Mouse (Mus musculus) midbrain, embryonic 14.5 days (tissue): ENCODE measurements around the gene Dtymk. TPM values are rescaled to one million over a fixed set of nuclear protein-coding genes. Genes with fewer than 3 reads are reported as not detected.
"Not testable (repeated sequence)": the region's sequence is repeated elsewhere in the genome, so short reads cannot be mapped to it uniquely, and the experiment has no call there.

Experiments
- ATAC-seq: fragments of 200-750 bp; cut with Nextera tagmentation; 2 replicates; pipeline ENCODE4 v1.8.0; 2017; ENCODE audit warnings: moderate number of reproducible peaks, moderate library complexity; ENCODE audit not compliant: low FRiP score, low TSS enrichment
- DNase-seq: peaks from one replicate; pipeline ENCODE4 v3.0.0-alpha.2; 2015
- H3K27ac ChIP-seq: fragments of 300-500 bp; sonication (generic); replicated peaks from 2 replicates; pipeline ENCODE4 v1.5.1; 2014; ENCODE audit warnings: mild to moderate bottlenecking, low read depth, low read length, moderate library complexity
- H3K27me3 ChIP-seq: fragments of 300-500 bp; sonication (generic); 2 replicates; pipeline ENCODE4 v1.6.1; 2014; ENCODE audit warnings: low read length, control low read depth, mixed read lengths; ENCODE audit not compliant: control insufficient read depth, insufficient read depth
- H3K36me3 ChIP-seq: fragments of 300-500 bp; sonication (generic); 2 replicates; pipeline ENCODE4 v1.6.1; 2014; ENCODE audit warnings: low read length, control low read depth; ENCODE audit not compliant: control insufficient read depth, insufficient read depth
- H3K4me1 ChIP-seq: fragments of 300-500 bp; sonication (generic); 2 replicates; pipeline ENCODE4 v1.6.1; 2014; ENCODE audit warnings: mild to moderate bottlenecking, antibody characterized with exemption, low read length, control low read depth; ENCODE audit not compliant: control insufficient read depth, insufficient read depth
- H3K4me2 ChIP-seq: fragments of 300-500 bp; sonication (generic); 2 replicates; pipeline ENCODE4 v1.6.1; 2014; ENCODE audit warnings: mild to moderate bottlenecking, low read length, moderate library complexity
- H3K4me3 ChIP-seq: fragments of 300-500 bp; sonication (generic); replicated peaks from 2 replicates; pipeline ENCODE4 v1.5.1; 2014; ENCODE audit warnings: low read depth, low read length
- H3K9ac ChIP-seq: fragments of 300-500 bp; sonication (generic); replicated peaks from 2 replicates; pipeline ENCODE4 v1.6.1; 2014; ENCODE audit warnings: mild to moderate bottlenecking, low read length, moderate library complexity
- H3K9me3 ChIP-seq: fragments of 300-500 bp; sonication (generic); 2 replicates; pipeline ENCODE4 v1.6.1; 2016; ENCODE audit warnings: low read length, control low read depth, mixed read lengths; ENCODE audit not compliant: control insufficient read depth
- WGBS: fragments of 180-500 bp; shearing (Covaris S2); extraction: QIAGEN DNeasy Blood & Tissue Kit; methylation state at CpG from one replicate; pipeline ENCODE4 v1.1.7; 2014; 5-methylcytosine and 5-hydroxymethylcytosine counted together
- polyA plus RNA-seq: library from polyadenylated mRNA; unstranded; fragments of >200 nt; fragmentation: Nextera tagmentation; extraction: Ambion mirVana; gene quantifications from 2 replicates; pipeline ENCODE4 v1.2.1, GENCODE M21; 2014

Gene Dtymk
- polyA plus RNA-seq, 1 experiment from 2014 or later: 144 TPM

DNA sequence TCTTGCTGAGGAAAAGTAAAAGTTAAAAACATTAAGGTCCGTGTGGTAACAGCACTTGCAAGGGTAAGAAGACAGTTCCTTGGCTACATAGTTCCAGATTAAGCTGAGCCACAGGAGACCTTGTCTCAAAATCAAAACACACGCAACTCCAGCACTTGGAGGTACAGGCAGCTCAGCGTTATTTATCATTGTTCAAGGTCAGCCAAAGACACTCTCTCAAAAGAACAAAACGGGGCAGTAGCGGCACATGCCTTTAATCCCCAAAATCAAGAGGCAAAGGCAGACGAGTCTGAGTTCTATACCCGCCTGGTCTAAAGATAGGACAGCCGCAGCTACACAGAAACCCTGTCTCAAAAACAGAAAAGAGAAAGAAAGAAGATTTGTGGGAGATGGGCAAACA lies 5.8 kb downstream of the Dtymk start:
- no peak overlapping the region for H3K9ac ChIP-seq
- H3K4me1 ChIP-seq: peaks cover 4% of the 10 kb centered on the region
- H3K4me2 ChIP-seq: no peak overlapping the region
- no peak overlapping the region for H3K4me3 ChIP-seq
- H3K36me3 ChIP-seq: peaks cover 67% of the 10 kb centered on the region
- no peak for DNase-seq
- H3K27me3 ChIP-seq: no peaks in the 10 kb centered on the region
- no peak for ATAC-seq
- no peak overlapping the region for H3K27ac ChIP-seq
- no peaks in the 10 kb centered on the region for H3K9me3 ChIP-seq
- 83% methylated on average over 8 of the region's 8 CpGs for WGBS

DNA sequence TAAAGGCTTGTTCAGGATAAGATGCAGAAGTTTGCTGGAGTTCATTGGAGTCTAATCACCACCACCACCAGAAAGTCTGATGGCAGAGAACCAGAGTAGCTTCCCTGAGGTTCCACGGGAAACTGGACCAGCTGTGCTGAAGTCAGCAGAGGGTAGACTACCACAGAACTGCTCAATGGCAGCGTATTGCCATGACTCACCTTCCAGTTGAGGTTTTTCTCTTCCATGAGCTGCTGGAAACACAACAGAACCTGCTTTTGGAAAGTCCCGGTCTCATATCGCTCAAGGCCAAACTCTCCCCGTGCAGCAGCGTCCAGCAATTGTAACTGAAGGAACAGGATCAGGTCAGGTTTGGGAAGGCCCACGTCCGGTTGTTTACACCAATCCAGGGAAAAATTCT lies 7.2 kb downstream of the Dtymk start:
- H3K9ac ChIP-seq: no peak overlapping the region
- H3K36me3 ChIP-seq: peaks cover 72% of the 10 kb centered on the region
- no peaks in the 10 kb centered on the region for H3K27me3 ChIP-seq
- H3K4me1 ChIP-seq: no peaks in the 10 kb centered on the region
- ATAC-seq: no peak
- no peaks in the 10 kb centered on the region for H3K9me3 ChIP-seq
- H3K27ac ChIP-seq: no peak overlapping the region
- H3K4me2 ChIP-seq: no peak overlapping the region
- no peak for DNase-seq
- H3K4me3 ChIP-seq: no peak overlapping the region
- WGBS: 96% methylated on average over 8 of the region's 8 CpGs

DNA sequence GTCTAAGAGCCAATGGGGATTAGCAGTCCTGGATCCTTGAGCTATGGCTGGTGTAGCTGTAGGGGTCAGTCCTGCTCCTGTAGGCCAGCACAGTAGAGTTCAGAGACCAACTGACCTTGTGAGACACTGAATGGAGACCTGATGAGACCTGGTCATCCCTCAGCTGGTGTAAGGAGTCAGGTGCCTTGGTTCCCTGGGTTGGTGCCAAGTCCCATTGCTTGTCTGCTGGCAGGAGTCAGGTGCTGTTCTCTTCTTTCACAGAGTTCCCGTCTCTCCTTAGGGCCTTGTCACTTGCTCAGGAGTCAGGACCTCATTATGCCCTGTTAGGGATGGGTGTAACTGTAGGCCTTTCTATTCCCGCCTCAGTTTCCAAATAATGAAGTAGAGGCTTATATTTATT lies 14.8 kb downstream of the Dtymk start:
- Histone ChIP-seq H3K9me3 (no peaks in the 10 kb centered on the region), H3K9ac (no peak overlapping the region), H3K27me3 (no peaks in the 10 kb centered on the region), H3K4me1 (no peaks in the 10 kb centered on the region), H3K36me3 (peaks cover 87% of the 10 kb centered on the region), H3K4me2 (no peak overlapping the region), H3K27ac (no peak overlapping the region), H3K4me3 (no peak overlapping the region)
- 96% methylated on average over 2 of the region's 2 CpGs for WGBS
- DNase-seq: no peak
- ATAC-seq: no peak

DNA sequence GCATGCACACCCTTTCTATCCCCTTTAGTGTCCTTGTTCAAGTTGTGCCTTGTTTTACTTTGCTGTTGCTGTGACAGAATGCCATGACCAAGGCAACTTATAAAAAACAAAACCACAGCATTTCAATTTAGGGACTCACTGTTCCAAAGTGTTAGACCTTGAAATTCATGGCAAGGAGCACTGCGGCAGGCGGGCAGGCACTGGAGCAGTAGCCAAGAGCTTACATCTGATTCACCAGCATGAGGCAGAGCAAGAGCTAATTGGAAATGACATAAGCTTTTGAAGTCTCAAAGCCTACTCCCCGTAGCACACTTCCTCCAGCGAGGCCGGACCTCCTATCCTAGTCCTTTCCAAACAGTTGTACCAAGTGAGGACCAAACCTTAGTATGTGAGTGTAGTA lies 25.0 kb downstream of the Dtymk start:
- Histone ChIP-seq H3K27ac (no peak overlapping the region), H3K27me3 (no peaks in the 10 kb centered on the region), H3K4me2 (no peak overlapping the region), H3K36me3 (peaks cover 77% of the 10 kb centered on the region), H3K4me1 (no peaks in the 10 kb centered on the region), H3K9me3 (no peaks in the 10 kb centered on the region), H3K9ac (no peak overlapping the region), H3K4me3 (no peak overlapping the region)
- no peak for ATAC-seq
- 85% methylated on average over 5 of the region's 5 CpGs for WGBS
- DNase-seq: no peak

DNA sequence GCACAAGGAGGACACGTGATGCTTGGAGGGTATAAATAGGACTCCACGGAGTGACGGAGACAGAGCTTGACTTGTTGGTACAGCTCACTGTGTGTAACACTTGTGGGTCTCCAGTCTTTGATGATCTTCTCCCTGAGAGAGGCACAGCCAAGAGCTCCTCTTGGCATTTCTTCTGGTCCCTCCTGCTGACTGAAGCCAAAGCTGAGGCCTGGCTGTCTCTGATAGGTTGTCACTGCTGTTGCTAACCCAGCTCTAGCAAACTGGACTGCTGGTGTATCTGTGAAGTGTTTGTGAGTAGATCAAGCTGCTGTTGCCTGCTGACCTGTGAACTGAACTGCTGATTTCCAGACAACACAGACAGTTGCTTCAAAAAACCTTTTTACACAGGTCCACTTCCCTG lies 31.8 kb downstream of the Dtymk start:
- Histone ChIP-seq H3K4me1 (no peaks in the 10 kb centered on the region), H3K4me3 (no peak overlapping the region), H3K9ac (no peak overlapping the region), H3K27me3 (no peaks in the 10 kb centered on the region), H3K27ac (no peak overlapping the region), H3K36me3 (peaks cover 36% of the 10 kb centered on the region), H3K9me3 (no peaks in the 10 kb centered on the region), H3K4me2 (no peak overlapping the region)
- no peak for ATAC-seq
- 96% methylated on average over 3 of the region's 3 CpGs for WGBS
- no peak for DNase-seq

DNA sequence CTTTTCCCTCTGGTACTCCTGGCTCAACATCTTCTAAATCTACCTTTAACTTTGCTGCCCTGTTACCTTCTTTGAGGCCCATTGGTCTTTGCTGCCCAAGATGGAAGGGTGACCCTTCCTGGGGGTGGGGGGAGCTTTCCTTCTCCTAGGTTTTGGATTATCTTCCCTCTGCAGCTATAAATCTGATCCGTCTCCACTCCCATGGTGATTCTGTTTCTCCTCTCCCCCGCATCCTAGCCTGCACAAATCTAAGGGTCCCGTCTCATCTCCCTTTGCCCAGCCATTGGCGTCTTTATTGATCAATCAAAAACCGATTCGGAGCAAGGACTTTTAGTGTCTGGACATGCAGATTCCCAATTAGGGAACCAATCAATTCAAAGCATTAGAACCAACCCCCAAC lies 34.1 kb downstream of the Dtymk start:
- Histone ChIP-seq H3K4me1 (no peaks in the 10 kb centered on the region), H3K4me2 (no peak overlapping the region), H3K27ac (no peak overlapping the region), H3K27me3 (no peaks in the 10 kb centered on the region), H3K9me3 (no peaks in the 10 kb centered on the region), H3K9ac (no peak overlapping the region), H3K36me3 (peaks cover 18% of the 10 kb centered on the region), H3K4me3 (no peak overlapping the region)
- WGBS: 95% methylated on average over 6 of the region's 6 CpGs
- ATAC-seq (no peak), DNase-seq (no peak)

DNA sequence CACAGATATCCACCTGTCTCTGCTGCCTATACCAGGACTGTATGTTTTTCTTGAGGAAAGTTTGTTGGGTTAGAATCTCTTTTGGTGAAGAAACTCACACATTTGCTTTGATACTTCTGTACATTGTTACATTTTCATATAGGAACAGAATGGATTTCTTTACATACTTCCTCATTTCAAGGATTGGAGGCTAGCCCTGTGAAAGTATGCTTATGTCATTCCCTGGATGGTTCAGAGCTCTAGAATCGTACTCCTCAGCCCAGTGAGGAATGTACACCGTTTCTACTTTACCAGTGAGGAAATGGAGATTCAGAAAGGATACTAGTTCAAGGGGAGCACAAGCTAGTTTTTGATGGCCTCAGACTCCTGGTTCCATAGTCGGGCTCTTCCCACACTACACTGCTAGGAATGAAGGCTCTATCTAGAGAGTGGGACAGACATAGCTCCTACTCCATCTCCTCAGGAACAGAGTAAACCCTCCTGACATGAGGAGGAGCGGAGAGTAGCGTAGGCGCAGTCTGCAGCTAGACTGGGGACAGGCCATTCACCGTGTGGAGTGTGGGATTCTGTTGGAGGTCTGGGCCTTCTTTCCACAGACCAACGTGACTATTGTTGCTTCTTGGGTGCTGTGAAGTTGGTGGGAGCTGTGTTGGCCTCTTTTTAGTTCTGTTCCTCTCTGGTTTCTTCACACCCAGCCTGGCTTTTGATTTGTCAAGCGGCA lies 36.7 kb downstream of the Dtymk start:
- Histone ChIP-seq H3K27ac (no peak overlapping the region), H3K4me3 (no peak overlapping the region), H3K9me3 (no peaks in the 10 kb centered on the region), H3K4me1 (no peaks in the 10 kb centered on the region), H3K27me3 (no peaks in the 10 kb centered on the region), H3K9ac (no peak overlapping the region), H3K36me3 (peaks cover 17% of the 10 kb centered on the region), H3K4me2 (no peak overlapping the region)
- 94% methylated on average over 9 of the region's 9 CpGs for WGBS
- ATAC-seq: no peak
- DNase-seq: no peak

DNA sequence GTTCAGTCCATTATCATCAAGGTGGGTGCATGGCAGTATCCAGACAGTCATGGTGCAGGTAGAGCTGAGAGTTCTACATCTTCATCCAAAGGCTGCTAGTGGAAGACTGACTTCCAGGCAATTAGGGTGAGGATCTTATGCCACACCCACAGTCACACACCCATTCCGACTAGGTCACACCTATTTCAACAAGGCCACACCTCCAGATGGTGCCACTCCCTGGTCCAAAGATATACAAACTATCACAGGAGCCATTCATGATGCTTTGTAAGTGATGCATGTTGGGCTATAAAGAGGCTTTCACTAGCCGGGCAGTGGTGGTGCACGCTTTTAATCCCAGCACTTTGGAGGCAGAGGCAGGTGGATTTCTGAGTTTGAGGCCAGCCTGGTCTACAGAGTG lies 38.2 kb downstream of the Dtymk start:
- not testable (repeated sequence) for H3K4me2 ChIP-seq, H3K36me3 ChIP-seq, DNase-seq, H3K27ac ChIP-seq, H3K4me3 ChIP-seq, H3K9me3 ChIP-seq, H3K9ac ChIP-seq, H3K4me1 ChIP-seq, ATAC-seq, H3K27me3 ChIP-seq
- 90% methylated on average over 3 of the region's 3 CpGs for WGBS

DNA sequence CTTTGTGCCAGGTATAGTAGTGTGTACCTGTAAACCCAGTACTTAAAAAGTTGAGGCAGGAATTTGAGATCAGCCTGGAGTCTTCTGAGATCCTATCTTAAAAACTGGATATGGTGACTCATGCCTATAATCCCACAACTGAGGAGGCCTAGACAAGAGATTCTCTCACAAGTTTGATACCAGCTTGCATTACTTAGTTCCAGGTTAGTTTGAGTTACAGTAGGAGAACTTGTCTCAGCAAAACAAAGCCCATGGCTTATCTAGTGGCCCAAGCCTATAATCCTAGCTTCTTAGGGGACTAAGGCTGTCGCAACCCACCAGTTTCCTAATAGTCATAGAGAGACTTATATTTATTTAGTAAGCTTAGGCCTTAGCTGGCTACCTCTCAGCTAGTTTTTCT lies 41.7 kb downstream of the Dtymk start:
- 92% methylated on average over 1 of the region's 1 CpGs for WGBS
- no peak overlapping the region for H3K27ac ChIP-seq
- ATAC-seq (no peak), DNase-seq (no peak)
- no peak overlapping the region for H3K9ac ChIP-seq
- peaks cover 8% of the 10 kb centered on the region; the same call in 1 of the 2 replicates for H3K4me1 ChIP-seq
- no peaks in the 10 kb centered on the region for H3K9me3 ChIP-seq
- no peak overlapping the region for H3K4me3 ChIP-seq
- H3K36me3 ChIP-seq: no peaks in the 10 kb centered on the region
- no peaks in the 10 kb centered on the region for H3K27me3 ChIP-seq
- H3K4me2 ChIP-seq: no peak overlapping the region
